Mouse (Mus musculus) right cerebral cortex, postnatal 36 days (tissue): ENCODE results near the gene Kifc3.
"Not testable (repeated sequence)": the region's sequence is repeated elsewhere in the genome, so short reads cannot be mapped to it uniquely, and the experiment has no call there.

Source experiments
- DNase-seq, 2 experiments: peaks; one replicate each; pipeline ENCODE4 v3.0.0; 2022; ENCODE audit warnings: low spot score in 2 of 2, mixed read lengths in 1 of 2

The Kifc3 gene

DNA sequence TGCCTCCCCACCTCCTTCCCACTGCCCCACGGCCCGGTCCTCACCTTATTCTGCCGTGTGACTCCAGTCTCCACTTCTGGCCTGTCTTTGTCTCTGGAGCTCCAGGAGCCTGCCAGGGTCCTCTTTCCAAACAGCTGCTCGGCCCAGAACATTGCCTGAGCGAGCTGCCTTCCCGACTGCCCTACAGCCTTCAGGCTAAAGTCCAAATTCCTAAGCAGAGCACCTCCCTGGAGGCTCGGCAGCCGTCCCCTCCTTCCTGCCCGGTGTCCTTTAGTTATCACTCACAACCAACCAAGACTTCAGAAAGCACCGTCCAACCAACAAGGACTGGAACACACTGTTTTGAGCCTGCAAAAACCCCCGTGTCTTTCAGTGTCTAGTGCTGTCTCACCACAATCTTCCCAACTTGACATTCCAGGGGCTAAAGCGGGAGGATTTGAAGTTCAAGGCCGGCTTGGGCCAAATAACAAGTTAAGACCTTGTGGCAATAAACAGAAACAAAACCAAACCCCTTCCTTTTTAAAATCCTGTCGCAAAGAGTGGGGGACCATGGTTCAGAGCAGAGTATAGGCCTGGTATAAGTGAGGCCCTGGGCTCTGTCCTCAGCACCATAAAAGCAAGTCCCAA, at the start of gene Kifc3:
Gene Kifc3, minus strand, starts transcription at position 164 of the 627 bp plus-strand sequence.
- DNase-seq: no peak

DNA sequence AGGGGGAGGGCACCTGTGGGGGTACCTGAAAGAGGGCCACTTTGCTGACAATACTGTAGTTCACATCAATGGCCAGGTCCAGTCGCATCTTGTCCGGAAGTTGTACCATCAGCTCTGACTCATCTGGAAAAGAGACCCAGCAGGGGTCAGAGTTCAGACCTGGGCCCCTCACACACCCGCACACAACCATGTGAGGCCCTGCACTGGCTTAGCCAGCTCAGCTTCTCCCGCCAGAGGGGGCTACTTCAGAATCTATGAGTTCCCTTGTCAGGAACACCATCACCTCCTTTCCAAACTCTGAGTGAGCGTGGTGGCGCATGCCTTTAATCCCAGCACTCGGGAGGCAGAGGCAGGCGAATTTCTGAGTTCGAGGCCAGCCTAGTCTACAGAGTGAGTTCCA, 49.4 kb upstream of the Kifc3 start:
- DNase-seq: no peak

DNA sequence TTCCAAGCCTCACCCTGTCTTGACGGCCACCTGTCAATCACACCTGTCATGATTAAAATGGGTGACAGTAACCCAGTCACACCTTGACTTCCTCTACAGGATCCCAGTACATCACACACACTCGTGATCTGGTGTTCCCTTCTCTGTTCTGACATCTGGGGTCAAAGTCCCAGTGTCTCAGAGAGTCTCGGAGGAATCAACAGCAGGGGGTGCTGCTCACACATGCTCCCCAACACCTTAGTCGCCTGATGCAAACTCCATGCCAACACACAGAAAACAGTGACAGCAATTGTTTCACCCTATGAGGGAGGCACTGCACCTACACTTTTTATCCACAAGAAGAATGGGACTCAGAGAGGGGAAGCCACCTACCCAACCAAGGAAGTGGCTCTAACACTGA, 47.2 kb upstream of the Kifc3 start:
- no peak for DNase-seq

DNA sequence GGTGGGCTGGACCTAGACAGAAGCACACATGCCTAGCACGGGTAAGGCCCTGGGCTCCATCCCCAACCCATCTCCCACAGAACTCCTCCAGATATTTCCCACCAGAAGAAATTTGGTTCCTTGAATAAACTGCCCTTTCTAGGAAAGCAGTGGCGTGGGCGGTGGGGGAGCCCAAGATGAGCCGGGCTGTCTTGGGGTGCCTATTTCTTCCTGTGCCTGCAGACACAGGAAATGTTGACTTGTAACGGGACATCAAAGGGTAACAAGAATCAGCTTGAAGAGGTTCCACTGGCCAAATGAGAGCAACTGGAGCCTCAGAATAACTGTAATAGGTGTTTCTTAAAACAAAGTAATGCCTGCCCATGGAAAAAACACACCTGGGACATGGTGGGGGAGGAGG, 44.7 kb upstream of the Kifc3 start:
- no peak for DNase-seq

DNA sequence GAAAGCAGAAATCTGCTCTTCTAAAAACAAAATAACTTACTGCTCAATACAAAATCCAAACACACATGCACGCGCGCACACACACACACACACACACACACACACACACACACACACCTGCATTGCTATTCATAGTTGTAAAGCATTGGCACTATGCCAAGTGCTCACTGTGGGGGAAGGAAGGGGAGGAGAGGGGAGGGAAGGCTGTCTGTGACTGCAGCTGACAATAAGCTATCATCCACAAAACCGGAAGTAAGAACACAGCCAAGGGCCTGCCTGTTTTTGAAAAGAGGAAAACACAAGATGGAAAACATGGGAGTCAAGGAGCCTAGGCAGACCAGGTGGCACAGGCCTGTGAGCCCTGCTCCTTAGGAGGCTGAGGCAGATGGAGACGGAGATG, 42.6 kb upstream of the Kifc3 start:
- DNase-seq: no peak

DNA sequence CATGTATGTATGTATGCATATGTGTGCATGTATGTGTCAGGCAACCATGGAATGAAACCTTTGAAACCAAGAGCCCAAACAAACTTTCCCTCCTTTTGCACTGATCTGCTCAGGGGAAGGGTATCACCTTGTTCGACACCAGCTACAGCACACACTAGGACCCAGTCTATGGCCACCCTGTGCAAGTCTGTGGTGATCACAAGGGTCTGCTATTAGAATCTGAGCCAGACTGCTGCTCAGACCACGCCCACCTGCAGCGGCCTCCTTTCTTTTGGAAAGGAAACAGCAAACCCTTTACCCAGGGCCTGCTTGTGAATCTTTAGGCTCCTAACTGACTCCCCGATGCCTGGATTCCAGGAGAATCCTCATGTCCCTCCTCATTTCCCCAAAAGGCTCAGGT, 41.2 kb upstream of the Kifc3 start:
- no peak for DNase-seq

DNA sequence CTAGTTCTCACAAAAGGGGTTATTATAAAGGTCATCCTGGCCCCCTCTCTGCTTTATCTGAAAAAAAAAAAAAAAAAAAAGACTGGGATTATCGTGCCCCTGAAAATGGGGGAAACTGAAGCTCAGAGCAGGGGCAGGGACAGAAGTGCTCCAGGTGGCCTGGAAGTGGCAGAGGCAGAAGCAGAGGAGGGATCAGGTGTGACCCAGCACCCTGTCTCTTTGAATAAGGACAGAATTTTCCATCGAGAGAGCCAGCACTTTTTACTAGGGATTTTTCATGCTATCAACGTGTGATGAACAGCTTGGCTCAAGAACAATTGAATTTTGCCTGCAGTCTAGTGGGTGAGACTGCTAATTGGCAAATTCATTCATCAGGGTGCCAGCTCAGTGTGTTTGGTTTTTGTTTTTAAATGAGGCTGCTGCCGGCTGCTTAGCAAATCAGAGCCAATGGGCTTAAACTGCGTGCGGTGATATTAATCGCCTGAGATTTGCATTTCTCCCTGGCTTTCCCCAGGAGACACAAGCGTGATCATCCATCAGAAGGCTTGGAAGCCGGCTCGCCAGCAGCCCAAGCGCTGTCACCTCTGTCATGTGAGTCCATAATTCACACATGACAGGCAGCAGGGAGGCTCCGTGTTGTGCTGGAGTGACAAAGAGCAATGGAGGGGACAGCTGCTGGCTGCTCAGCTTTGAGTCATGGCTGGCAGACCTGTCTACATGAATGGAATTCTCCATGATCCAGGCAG, 40.4 kb upstream of the Kifc3 start:
- DNase-seq: peak in 1 of 2 experiments; percentile 23

DNA sequence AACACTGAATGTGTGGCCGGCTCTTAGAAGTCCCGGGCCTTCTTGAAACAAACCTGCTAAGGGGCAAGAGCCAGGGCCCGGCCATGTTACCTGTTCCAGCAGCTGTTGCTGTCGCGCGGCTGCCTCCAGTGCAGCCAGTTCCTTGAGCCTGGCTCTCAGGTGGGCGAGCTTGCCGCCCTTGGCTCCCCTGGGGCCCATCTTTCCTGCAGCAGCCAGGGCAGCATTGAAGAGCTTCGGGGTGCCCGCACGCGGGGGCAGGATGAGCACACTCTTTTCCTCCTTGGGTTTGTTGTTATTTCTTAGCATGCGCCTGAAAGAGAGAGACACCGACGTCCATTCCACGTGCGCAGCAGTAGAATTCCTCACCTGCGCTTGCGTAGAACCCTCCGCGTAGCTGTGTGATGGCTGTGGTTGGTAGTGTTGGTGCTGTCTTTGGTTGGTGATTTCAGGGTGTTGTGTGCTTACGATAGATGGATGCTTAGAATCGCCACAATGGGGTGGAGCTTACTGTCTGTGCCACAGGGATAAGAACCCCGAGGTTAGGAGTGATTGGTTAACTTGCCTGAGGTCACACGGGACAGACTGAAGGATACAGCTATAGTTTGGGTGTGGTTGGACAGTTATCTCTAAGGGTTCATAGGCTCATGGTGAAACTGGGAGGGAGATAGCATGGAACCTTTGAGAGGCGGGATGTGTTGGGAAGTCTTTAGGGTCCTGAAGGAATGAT, 39.6 kb upstream of the Kifc3 start:
- DNase-seq: no peak

DNA sequence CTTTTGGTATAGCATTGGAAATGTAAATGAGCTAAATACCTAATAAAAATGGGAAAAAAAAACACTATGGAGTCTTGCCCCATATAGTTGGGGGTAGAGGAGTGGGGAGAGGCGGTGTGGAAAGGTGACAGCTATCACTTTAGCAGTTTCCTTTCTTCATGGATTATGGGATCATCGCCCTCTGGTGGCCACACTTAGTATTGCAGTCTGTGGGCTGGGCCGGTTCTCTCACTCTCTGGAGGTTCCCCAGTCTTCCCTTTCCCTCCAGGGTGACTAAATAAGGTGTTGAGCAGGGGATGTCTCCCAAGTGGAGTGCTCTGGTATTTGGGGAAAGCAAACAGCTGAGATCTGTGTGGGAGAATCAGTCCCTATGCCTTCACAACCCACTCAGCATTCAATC, 33.1 kb upstream of the Kifc3 start:
- peak; percentile 42 to 55 for DNase-seq

DNA sequence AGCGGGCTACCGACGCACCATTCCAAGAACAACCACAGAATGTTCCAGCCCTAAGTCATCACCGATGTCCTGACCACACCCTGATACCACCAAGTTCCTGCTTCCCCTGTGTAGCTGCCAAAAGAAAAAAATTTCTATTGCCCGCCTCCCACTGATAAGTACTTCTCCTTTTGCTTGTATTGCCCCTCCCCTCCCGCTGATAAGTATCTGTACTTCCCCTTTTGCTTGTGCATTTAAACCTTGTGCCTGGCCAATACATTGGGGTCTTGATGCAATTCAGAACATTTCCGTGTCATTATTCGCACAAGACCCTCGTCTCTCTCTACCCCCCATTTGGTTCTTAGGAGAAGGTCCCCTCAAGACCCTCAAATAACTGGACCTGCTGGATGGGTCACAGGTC, 27.5 kb upstream of the Kifc3 start:
- DNase-seq: not testable (repeated sequence)

DNA sequence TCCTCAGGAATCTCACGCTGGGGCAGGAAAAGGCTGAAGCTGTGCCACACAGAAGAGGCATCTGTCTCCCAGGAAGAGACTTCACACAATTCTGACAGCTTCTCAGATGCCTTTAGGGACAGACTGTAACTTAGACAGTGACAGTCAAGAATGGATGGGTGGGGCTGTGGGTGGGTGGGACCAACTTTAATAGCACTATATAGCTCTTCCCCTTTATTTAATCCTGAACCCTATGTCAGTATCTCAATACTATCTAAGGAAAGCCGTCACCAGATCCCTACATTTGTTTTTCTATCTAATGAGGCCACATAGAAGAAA, 24.5 kb upstream of the Kifc3 start:
- no peak for DNase-seq

DNA sequence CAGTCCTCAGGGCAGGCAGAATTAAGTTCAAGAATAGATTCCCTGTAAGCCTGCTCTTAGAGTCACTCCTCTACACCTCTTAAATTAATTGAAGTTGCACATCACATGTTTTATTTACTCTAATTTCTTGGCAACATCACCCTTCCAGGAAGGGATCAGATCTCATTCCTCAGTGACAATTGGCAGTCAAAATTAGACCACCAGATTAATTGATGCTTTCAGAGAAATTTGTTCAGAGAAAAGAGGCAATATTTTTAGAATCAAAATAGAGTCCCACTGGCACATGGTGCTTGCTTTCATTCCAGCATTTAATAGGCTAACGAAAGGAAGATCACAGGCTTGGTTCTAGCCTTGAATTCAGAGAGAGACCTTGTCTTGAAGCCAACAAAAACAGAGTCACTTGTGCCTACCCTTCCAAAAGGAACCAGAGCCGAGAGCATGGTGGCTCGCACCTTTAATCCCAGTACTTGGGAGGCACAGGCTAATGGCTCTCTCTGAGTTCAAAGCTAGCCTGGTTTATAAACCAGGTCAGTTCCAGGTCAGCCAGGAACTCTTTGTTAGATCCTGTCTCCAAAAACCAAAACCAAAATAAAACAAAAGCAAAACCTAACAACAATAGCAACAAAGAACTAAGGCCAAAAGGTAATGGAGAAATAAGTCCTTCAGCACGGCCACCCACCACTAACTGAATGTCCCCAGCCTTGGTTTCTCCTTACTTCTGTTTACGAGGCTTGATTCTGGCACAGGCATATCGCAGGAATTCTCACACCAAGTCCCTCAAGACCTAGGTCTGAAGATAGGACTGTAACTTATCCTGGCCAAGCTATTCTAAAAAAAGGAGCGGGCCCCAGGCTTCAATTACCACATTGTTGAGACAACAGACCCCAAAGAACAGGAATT, 23.9 kb upstream of the Kifc3 start:
- no peak for DNase-seq

DNA sequence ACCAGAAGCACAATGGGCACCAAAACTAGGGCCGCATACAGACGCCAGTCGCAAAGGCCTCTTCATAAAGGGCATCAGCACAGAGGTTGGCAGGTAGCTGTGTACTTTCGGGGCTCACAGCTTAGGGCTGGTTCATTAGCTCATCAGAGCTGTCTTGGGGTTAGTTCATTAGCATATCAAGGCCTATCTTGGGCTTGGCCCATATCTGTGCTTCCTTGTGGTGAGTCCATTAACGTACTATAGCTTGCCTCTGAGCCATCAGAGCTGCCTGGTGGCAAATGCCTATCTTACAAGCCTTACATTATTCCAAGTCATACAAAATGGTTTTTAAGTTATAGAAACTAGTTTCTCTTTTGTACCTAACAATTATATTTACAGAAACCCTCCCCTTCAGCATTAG, 21.4 kb upstream of the Kifc3 start:
- no peak for DNase-seq

DNA sequence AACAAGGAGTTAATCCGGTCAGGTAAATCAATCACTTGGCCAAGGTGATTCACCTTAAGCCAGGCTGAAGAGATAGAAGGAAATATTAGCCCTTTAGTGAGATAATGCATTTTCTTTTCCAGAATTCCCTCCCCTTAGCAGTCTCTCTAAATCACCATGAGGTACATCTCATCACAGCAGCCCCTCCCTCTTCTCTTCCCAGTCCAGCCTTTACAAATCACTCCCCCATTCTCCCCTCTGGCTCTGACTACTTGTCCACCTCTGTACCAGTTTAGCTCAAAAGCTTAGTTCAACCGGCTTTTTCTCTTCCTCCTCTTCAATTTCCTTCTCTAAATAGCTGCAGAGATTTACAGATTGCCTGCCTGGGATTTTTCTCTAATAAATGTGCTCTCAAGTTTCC, 18.4 kb upstream of the Kifc3 start:
- no peak for DNase-seq

DNA sequence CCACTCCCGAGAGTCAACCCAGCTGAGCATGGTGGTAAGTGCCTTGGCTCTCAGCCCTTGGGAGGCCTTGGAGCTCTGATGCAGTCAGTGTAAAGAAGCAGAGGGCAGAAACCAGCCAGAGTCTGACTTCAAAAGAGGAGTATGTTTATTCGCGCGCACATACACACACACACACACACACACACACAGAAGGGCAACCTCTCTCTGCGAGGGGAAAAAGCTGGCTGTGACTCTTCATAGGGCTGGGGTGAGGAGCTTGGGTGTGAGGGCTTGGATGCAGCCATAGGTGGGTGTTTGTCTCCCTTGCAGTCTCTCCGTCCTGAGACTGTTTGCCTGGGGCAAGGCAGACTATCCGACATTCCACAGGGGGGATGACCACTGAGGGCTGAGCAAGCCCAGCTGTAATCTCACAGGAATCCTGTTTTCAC, 18.0 kb upstream of the Kifc3 start:
- no peak for DNase-seq

DNA sequence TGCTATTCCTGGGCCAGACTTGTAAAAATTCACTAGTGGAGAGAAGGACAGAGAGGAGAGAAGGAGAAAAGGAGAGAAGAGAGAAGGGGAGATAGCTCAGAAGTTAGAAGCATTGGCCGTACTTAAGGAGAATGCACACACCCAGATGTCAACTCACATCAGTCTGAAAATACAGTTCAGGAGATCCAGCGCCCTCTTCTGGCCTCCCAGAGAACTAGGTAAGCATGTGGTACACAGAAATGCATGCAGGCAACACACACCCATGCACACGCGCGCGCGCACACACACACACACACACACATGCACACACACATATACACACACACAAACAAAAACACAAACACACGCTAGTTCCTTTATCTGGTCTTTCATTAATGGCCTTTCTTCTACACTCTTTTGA, 17.0 kb upstream of the Kifc3 start:
- no peak for DNase-seq

DNA sequence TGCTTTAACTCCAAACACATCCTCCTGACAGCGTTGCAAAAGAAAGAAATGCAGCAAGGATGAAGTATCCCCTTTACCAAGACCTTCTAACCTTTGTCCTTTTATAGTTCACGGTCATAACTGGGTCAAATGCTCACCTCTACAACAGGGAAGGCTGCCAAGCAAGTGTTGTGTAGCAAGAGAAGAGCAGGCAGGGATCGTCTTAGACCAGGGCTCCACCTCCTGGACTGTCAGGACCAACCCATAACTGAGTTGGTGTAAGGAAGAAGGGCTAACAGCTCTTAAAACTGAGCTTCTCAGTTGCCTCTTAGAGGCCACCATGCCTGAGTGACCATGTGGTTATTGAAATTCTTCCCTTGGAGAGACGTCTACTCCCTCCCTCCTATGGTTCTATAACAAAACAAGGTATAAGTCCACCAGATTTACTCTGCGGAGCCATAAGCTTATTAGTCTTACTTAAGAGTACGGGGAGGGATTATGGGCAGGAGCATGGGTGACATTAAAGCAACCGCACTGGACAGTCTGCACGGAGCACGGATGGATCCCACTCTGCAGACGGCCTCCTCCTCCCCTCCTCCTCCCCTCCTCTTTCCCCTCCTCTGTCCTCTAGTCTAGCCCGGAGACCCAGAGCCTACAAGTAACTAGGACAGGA, 13.2 kb upstream of the Kifc3 start:
- no peak for DNase-seq

DNA sequence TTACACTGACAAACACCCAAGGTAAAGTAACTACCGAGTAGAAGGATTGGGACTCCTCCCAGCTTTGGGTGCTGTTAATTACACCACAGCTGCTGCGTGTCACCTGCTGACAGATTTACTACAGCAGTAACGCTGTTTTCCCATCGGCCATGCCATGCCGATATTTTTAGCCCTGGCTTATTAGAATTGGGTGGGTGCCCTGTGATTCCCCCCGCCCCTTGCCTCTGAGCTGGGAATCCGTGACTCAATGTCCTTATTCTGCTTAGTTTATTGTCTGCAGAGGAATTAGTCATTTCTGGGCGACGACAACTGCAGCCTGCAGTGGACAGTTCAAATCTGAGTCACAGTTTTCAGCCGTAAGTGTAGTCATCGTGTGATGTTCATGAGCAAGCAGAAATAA, 7.3 kb upstream of the Kifc3 start:
- peak; percentile 16 to 18 for DNase-seq

DNA sequence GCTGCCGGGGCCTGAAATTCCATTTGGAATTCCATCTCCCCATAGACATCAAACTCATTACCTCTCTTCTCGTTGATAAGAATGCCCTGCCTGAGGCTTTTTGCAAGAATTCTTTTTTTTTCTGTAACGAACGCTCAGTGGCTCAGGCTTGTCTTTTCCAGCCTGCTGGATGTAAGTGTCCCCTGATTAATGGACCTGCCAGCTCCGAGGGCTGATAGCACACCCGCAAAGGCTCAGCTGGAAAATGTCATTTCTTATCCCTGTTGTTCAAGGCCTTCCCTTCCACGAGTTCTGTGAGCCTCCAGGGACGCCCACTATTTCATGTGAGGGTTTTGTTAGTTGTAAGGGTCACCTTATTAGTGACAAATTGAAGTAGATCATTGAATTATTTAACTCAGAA, 3.3 kb upstream of the Kifc3 start:
- no peak for DNase-seq

DNA sequence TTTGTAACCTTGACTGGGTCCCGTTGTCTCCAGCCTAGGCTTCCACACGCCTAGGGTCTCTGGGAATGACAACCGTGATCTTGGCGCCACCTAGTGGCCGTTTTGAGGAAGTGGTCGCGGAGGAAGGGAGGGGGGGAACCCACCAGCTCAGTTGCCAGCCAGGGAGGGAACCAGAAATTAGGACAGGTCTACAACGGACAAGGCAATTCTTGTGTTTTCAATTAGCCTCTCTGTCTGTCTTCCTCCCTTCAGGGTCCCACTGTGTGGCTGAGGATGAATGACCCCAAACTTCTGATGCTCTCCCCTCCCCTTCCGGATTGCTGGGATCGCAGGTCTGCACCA, 1.4 kb upstream of the Kifc3 start:
- peak; percentile 13 to 16 for DNase-seq

DNA sequence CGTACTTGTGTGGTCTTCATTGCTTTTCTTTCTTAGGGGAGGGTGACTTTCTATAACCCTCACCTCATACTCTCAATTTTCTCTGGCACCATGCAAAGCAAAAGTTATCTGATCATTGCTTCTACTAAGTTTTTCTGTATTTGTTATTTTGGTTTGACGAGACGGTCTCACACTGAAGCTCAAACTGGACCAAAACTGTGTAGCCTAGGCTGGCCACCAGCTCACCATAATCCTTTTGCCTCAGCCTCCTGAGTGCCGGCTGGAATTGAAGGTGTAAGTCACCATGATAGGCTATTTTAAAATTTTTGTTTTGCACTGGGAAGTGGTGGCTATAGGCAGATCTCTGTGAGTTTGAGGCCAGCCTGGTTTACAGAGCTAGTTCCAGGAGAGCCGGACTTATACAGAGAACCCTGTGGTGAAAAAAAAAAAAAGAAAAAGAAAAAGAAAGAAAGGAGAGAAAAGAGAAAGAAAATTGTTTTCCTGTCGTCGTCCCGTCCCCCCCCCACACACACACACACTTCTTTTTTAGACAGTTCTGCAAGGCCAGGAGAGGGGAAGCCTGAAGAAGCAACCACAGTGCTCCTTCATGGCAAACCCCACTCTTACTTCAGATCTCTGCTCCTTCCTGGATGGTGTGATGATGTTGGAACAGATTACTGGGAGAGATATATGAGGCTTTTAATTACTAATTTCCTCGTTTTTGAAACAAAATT, 870 bp upstream of the Kifc3 start:
- no peak for DNase-seq
